Mouse (Mus musculus) embryo, embryonic 10 days (tissue): ENCODE results near the gene Nrxn1.

Source experiments
- DNase-seq: peaks from one replicate; pipeline ENCODE4 v3.0.0-alpha.2; 2015; ENCODE audit warnings: low spot score

The Nrxn1 gene

DNA sequence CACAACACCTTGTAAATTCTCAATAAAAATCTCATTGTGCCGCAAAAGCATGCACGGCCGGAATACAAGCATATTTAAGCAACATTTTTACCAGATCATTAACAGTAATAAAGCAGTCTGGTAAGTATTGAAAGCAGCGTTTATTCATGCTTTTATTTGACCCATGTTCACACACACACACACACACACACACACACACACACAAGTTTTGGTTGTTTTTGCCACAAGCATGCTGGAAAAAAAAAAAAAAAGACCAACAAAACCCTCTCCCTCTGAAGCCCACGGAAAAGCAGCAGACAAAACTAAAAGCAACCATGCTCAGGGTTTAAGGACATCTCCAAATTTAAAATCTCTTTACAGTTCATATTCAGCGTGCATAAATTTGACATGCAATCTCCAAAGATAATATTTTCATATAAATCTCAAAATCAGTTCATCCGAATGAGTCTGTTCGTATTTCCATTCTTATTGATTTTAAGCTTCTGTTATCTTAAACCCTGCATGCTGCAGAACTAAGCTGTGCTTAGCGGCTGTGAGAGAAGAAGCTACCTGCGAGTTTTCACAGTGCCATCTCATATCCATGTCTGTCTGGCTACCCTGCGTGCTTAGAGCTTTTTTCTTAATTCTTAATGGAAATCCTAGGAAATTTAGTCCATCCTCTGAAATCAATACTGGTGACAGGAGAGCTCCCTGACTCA lies 1005.1 kb downstream of the Nrxn1 start:
- no peak for DNase-seq

DNA sequence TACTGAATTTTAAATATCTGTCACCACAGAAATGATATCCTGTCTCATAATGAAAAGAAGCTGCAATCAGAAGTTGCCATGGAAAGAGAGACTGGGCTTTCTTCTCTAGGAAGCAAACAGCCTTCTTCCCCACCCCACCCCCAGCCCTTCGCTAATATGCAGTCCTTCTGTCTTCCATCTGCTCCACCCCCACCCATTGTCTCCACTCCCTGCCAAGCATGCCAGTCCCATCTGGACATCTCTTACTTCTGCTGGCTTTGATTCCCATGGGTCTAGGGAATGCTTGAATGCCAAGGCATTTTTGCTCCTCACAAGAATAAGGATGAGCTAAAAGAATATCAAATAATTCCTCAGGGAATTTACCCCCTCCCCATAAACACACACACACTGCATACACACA lies 1006.0 kb downstream of the Nrxn1 start:
- DNase-seq, result peak; percentile 49

DNA sequence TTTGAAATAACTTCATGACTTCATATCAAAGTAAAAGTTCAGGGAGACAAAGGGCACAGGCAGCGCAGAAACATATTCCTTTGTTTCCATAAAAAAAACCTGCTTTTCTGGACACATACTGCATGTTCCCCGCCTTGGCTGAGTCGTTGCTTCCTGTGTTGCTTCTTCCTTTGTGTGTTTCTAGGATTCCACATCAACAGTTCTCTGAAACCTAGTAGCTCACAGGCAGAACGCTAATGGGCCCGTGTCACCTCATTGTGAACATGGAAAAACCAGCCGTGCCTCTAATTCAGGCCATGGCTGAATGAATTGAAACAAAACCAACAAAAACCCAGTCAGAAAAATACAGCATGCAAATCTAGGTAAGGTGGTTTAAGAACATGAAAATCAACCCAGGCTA lies 1013.9 kb downstream of the Nrxn1 start:
- peak; percentile 16 for DNase-seq

DNA sequence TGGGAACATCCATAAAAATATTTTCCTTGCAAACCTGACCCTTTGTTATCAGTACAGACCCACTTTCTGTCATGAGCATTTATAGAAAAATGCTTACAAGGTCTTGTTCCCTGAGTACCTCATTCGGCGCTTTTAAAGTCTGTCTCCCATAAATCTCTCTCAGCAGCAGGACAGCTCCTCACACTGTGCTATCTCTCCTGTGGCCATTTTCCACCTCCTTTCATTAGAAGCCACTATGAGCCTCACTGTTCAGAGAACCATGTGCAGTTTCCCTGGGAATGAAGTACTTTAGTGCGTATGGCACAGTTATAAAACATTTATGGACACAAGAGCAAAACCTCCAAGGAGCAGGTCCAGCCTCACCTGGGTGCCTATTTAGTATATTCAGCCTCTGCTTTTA lies 1014.4 kb downstream of the Nrxn1 start:
- DNase-seq, result peak; percentile 23

DNA sequence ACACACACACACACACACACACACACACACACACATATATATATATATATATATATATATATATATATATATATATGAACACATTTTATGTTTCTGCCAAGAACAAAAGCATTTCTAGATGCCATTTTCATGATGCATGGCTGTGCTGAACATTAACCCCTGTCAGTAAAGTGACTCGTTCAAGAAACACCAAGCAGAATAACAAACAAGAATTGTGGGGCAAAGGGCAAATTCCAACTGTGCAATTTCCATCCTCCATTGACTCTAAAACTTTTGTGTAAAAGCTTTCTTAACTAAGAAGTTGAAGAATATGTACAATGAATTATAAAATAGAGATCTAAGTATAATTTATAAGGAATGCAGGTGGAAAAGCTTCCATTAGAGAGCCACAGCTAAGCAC lies 1030.0 kb downstream of the Nrxn1 start:
- peak; percentile 18 for DNase-seq

DNA sequence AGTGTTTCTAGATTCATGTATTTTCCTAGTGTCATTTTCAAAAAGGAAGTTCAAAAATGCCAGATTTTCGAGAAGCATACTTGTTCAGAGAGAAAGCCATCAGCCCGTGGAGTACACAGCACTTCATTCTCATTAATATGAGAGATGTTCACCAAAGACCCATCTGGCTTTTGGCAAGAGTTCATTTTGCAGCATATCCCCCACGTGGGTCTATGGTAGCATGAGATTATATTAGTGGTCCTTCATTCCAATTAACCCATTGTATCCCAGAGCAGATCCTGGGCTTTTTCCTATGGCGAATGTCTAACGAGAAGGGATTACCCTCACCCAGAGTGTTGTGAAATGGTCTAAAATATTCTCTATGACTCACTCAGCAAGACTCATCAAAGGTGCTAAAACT lies 1032.0 kb downstream of the Nrxn1 start:
- DNase-seq, result no peak

DNA sequence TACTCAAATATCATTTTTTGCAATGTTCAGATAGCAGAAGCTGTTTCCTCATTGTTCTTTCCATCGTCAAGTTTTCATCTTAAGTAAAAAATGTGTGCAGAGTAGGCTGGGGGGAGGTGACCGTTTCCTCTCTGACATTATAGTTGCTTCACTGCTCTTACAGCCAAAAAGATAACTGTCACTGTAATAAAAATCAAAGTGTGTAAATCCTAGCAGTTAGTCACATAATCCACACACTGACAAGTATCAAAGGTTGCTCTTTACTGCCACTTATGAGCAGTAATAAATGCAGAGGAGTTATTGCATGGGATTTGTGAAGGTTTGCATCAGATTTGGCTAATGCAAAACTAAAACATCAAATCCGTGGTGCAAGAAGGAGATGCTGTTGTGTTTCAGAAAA lies 1032.7 kb downstream of the Nrxn1 start:
- DNase-seq, result no peak

DNA sequence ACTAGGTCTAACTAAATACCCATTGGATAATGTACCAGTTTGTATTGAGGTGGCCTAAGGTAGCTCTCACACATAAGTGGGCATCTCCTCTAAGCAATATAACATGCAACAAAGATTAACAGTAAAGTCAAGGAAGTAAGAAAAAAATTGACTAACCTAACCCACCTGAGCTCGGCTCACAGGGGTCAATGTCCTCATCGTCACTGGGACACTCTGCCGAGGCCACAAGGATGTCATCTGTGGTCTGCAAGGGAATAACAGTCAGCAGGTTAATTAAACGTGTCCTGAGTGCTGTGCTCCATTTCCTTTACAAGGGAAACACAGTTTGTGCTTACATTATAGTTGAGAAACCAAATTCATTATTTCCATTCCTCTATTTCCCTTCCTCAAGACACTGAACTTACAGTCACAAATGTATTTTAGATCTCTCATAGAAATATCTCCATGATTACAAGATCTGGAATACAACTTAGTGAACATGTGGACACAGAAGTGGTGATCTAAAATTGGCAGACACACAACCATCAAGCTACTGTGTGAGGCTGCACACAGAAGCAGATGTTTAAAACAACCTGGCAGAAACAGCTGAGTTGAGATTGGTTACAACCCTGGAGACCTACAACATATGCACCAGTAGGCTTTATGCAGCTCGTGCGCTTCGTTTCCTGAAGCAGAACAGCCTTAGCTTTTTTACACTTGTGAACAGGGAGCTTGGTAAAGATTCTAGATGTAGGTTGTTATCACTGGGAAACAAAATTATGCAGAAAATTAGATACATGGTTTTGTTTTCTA lies 1033.4 kb downstream of the Nrxn1 start:
- DNase-seq, result no peak

DNA sequence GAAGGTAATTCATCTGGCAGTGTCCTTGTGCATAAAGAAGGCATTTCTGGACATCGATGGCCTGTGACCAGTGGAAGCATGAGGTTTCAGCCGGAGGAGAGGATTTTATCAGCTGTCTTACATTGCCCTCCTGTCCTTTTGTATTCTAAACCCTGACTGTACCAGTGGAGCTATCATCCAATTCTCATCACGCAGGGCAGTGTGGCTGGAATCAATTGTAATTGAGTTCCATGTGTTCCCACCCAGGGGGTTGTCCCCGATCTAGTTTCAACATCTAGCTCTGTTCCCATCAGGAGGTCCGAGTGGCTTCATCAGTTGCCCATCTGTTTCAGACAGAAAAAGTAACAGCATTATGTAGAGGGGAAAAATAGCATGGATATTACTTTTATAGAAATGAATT lies 1038.6 kb downstream of the Nrxn1 start:
- peak; percentile 40 for DNase-seq

DNA sequence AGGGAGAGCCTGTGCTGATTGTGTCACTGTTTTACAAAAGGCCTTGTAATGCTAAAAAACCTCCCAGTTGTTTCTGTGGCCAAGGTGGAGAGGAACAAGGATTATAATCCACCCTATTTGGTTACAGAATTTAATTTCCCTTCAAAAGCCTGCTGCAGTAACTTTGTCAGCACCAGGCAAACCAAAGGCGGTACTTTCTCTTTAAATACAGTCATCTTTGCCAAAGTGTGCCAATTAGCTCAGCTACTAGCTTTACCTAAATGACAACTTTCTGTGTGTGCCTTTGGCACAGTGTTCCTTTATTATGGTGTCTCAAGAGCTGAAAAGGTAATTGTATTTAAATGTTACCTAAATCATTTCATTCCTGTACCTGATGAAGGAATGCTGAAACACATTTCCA lies 1053.6 kb downstream of the Nrxn1 start:
- no peak for DNase-seq

DNA sequence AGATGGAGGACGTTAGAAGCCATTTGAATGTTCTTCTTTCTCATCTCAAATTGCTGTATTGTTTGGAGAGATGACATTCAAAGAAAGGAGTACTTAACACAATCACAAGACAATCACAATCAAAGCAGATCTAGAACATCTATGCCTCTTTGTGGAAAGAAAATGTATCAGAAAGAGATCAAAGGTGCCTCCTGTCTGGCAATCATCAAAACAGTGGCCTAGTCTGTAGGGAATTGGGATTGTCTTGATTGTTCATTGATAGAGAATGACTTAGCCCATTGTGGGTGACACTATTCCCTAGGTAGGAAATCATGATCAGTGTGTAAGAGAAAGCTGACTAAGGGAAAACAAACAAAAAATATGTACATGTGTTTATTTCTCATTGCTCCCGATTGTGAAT lies 1060.5 kb downstream of the Nrxn1 start:
- DNase-seq, result no peak

DNA sequence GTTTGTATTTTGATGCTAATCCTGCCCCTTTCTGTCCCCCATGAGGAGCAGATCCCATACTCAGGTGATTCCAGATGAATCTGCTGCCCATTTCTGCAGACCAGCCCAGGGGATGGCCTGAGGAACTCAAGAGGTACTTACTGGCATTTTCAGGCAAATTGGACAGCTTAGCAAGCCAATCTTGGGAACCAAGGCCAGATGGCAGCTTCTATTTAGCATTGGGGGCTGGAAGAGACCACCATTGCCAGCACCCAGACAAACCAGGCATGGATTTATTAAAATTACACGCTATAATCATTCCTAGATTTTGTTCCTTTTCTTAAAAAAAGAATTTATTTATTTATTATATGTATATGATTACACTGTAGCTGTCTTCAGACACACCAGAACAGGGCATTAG lies 1076.2 kb downstream of the Nrxn1 start:
- no peak for DNase-seq

DNA sequence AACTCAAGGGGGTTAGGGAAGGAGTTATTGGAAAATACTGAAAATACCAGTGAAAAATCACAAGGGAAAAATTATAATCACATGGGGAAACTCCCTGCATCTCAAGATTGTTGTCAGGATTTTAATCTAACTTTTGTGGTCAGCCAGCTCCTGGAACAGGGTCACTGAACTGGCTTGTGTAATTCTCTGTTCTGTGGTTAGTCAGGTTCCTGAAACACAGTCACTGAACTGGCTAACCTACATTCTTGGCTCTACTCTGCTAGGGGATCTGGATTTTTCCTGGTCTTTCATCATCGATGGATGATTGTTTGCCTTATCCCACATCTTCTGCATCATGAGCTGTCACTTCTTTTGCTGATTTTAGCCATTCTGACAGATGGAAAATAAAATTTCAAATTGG lies 1081.1 kb downstream of the Nrxn1 start:
- DNase-seq, result no peak

DNA sequence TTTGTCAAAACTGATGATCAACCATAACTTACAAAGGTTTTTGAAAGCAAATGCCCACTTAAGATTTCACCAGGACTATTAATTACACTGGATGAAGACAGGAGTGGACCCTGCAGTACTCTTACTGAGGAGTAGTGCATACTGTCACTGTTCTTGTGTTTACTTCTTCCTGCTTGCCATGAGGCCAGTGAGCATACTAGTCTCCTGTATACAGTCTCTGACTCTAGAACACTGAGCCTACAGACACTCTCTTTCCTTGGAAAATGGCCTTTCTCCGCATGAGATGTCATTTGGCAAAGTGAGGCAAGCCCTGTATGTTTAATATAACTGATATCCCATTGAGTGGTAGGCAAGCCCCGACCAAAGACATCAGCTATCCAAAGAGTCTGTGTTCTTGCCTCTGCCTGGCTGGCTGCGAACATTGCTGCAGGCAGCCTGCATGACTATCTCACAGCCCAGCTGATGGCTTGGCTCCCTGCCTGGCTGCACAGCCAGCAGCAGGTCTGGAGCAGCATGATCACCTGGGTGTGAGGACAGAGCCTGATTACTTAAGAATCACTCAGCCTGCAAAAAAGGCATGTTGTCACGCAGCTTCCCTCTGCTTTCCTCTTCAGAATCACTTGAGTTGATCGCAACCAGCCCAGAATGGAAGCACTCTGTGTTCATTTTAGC lies 1085.3 kb downstream of the Nrxn1 start:
- DNase-seq, result no peak

DNA sequence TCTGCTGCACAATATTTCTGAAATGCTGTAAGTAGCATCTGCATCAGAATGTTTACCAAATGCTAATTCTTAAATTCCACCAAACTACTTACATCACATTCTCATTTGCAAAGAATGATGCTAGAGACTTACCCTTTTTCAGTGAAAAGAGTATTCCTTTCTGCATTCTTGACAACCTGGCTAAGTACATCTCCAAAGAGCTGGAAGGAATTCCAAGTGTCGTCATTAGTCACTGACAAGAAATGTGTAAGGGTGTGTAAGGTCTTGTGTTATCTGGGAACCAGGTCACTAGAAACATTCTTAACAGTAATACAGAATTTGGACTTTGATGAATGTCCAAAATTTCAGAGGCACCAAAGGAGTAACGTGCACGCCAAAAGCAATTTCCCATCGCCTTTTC lies 1102.2 kb downstream of the Nrxn1 start:
- no peak for DNase-seq
